Mouse (Mus musculus) forebrain, postnatal 0 days (tissue): ENCODE measurements at regions not wholly inside any gene's neighbourhood (a gene's known extent, or its start where the extent isn't known, plus 50 kb on each side); places are given as distances from the start of the nearest gene placed in this dataset.

ENCODE experiments used
- ATAC-seq: fragments of 200-750 bp; cut with Nextera tagmentation; 2 replicates; pipeline ENCODE4 v1.8.0; 2017; ENCODE audit warnings: mild to moderate bottlenecking, moderate library complexity
- DNase-seq: peaks from one replicate; pipeline ENCODE4 v3.0.0-alpha.2; 2015
- H3K27ac ChIP-seq: fragments of 300-500 bp; sonication (generic); 2 replicates; pipeline ENCODE4 v1.5.1; 2014; ENCODE audit warnings: low read depth, mild to moderate bottlenecking, antibody characterized with exemption, low read length, moderate library complexity, mixed read lengths
- H3K27me3 ChIP-seq: fragments of 300-500 bp; sonication (generic); 2 replicates; pipeline ENCODE4 v1.6.1; 2014; ENCODE audit warnings: mild to moderate bottlenecking, low read length, mixed read lengths; ENCODE audit not compliant: insufficient read depth
- H3K36me3 ChIP-seq: fragments of 300-500 bp; sonication (generic); 2 replicates; pipeline ENCODE4 v1.6.1; 2014; ENCODE audit warnings: mild to moderate bottlenecking, moderate library complexity; ENCODE audit not compliant: insufficient read depth
- H3K4me1 ChIP-seq: fragments of 300-500 bp; sonication (generic); 2 replicates; pipeline ENCODE4 v1.6.1; 2014; ENCODE audit warnings: antibody characterized with exemption; ENCODE audit not compliant: insufficient read depth
- H3K4me2 ChIP-seq: fragments of 300-500 bp; sonication (generic); 2 replicates; pipeline ENCODE4 v1.6.1; 2014; ENCODE audit warnings: low read depth, mild to moderate bottlenecking, moderate library complexity
- H3K4me3 ChIP-seq: fragments of 300-500 bp; sonication (generic); 2 replicates; pipeline ENCODE4 v1.5.1; 2014; ENCODE audit warnings: low read depth, low read length, mixed read lengths
- H3K9ac ChIP-seq: fragments of 300-500 bp; sonication (generic); 2 replicates; pipeline ENCODE4 v1.6.1; 2014; ENCODE audit warnings: mild to moderate bottlenecking
- H3K9me3 ChIP-seq: fragments of 300-500 bp; sonication (generic); 2 replicates; pipeline ENCODE4 v1.6.1; 2016; ENCODE audit warnings: low read length
- CTCF ChIP-seq: sonication (generic); IDR thresholded peaks from 2 replicates; pipeline ENCODE4 v1.5.1; 2016; ENCODE audit warnings: antibody characterized with exemption, control low read depth, low read depth
- WGBS: fragments of 180-500 bp; shearing (Covaris S2); extraction: QIAGEN DNeasy Blood & Tissue Kit; methylation state at CpG from one replicate; pipeline ENCODE4 v1.1.7; 2014; 5-methylcytosine and 5-hydroxymethylcytosine counted together

DNA sequence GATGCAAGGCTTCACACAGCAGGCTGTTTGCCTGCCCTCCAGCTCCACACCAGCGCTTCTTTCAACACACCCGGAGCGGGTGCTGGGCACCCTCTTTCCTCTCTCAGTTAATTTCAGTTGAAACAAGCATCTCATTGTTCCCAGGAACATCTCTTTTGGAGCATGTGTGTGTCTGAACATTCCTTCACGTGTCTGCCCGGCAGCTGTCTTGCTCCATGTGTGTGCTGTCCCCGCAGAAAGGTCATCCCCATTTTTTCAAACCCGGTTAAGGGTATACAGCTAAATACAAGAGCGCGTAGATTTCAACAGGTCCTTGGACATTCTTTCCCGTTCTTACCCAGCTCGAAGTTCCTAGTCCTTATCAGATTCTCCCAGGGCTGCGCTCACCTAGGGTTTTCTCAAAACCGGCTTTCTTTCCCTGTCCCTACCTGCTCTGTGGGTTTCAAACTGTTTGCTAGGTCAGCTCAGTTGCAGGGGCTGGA, 152.0 kb upstream of the Arid2 start:
- 24% methylated on average over 13 of the region's 13 CpGs for WGBS
- H3K27ac ChIP-seq = no peak overlapping the region
- H3K4me3 ChIP-seq = no peak overlapping the region
- ATAC-seq = peak; percentile 50
- DNase-seq = no peak
- 0 out of 2 replicates have a peak overlapping the region, but pooled peaks have one; percentile 0 for H3K4me2 ChIP-seq
- H3K4me1 ChIP-seq = no peaks in the 10 kb centered on the region
- H3K36me3 ChIP-seq = no peaks in the 10 kb centered on the region
- H3K9ac ChIP-seq = no peak overlapping the region
- no peak for TF ChIP-seq CTCF
- H3K27me3 ChIP-seq = no peaks in the 10 kb centered on the region
- no peaks in the 10 kb centered on the region for H3K9me3 ChIP-seq

DNA sequence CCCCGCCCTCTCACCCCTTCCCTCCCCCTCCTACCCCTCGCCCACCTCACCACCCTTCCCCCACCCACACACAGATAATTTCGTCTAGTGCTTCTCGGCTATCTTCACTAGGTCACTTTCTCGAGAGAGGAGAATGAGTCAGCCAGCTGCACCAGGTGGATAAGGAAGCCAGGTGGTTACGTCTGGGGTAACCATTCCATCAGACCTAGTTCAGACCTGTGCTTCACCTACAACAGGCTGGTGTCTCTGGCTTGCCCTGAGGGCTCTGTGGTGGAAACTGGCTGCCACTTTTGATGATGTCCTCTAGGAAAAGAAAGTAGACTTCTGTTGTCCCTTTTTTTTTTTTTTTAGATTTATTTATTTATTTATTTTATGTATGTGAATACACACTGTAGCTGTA, 151.5 kb upstream of the Arid2 start:
- H3K27me3 ChIP-seq = no peaks in the 10 kb centered on the region
- H3K27ac ChIP-seq = no peak overlapping the region
- ATAC-seq (no peak), DNase-seq (no peak)
- H3K4me3 ChIP-seq = no peak overlapping the region
- H3K9me3 ChIP-seq = no peaks in the 10 kb centered on the region
- no peaks in the 10 kb centered on the region for H3K4me1 ChIP-seq
- no peak for TF ChIP-seq CTCF
- no peak overlapping the region for H3K4me2 ChIP-seq
- WGBS = 63% methylated on average over 6 of the region's 6 CpGs
- no peaks in the 10 kb centered on the region for H3K36me3 ChIP-seq
- no peak overlapping the region for H3K9ac ChIP-seq

DNA sequence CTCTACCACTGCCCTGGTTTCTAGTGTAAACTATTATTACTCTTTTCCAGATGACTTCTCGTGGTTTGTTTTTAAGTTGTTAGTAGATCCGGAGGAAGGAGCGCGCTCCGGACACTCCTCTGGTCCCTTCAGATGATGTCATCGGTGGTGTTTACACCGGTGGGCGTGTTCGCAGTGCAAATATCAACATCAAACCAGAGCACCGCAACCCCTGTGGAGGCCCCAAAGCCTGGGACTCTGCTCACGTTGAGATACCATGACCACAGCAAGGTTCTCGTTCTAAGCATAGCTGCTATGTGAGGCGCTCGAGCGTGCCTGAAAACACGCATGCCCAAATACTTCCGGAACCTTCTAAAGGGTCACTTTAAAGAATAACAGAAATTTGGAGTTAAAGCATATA, 149.8 kb upstream of the Arid2 start:
- no peaks in the 10 kb centered on the region for H3K27me3 ChIP-seq
- no peaks in the 10 kb centered on the region for H3K4me1 ChIP-seq
- no peak for DNase-seq
- no peak for TF ChIP-seq CTCF
- 94% methylated on average over 17 of the region's 17 CpGs for WGBS
- ATAC-seq = no peak
- no peak overlapping the region for H3K4me3 ChIP-seq
- H3K9me3 ChIP-seq = no peaks in the 10 kb centered on the region
- H3K36me3 ChIP-seq = no peaks in the 10 kb centered on the region
- no peak overlapping the region for H3K4me2 ChIP-seq
- H3K9ac ChIP-seq = no peak overlapping the region
- H3K27ac ChIP-seq = no peak overlapping the region

DNA sequence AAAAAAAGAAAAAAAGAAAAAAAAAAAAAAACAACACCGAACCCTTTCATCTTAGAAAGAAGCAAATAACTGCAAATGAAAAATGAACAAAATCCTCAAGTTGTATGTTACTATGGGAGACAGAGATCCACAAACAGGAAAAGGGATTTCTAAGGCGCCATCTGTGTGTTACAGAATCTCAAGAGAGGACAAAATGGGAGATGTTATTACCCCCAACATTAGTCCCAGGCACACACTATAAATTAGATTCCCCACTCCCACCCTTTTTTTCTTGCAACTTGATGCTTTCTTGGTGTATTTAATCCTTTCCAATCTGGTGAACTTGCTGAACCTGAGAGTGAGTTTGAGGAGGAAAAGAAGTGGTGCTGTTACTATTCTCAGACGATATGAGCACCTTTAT, 149.4 kb upstream of the Arid2 start:
- Histone ChIP-seq H3K4me1 (no peaks in the 10 kb centered on the region), H3K27ac (no peak overlapping the region), H3K36me3 (no peaks in the 10 kb centered on the region), H3K27me3 (no peaks in the 10 kb centered on the region), H3K9me3 (no peaks in the 10 kb centered on the region), H3K4me2 (no peak overlapping the region), H3K4me3 (no peak overlapping the region), H3K9ac (no peak overlapping the region)
- 79% methylated on average over 3 of the region's 3 CpGs for WGBS
- no peak for TF ChIP-seq CTCF
- no peak for ATAC-seq
- peak; percentile 17 for DNase-seq

DNA sequence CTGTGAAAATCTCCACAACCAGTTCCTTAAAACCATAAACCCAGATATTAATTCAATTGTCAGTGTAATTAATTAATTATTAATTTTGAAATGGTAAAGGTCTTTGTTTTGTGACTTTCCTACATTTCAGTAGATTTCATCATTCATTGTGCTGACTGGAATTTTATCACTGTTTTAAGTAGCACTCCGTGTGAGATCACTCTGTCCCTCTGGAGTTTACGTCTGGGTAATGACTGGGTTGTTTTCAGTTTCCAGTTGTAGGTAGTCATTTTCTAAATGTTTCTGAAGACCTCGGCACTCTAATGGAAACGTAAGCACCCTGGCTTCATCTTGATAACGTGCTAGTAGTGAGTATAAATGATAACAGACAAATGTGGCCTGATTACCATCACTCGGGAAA, 133.8 kb upstream of the Arid2 start:
- H3K9me3 ChIP-seq = no peaks in the 10 kb centered on the region
- H3K27ac ChIP-seq = no peak overlapping the region
- H3K4me2 ChIP-seq = no peak overlapping the region
- no peaks in the 10 kb centered on the region for H3K36me3 ChIP-seq
- ATAC-seq (no peak), DNase-seq (no peak)
- no peak for TF ChIP-seq CTCF
- WGBS = 53% methylated on average over 6 of the region's 6 CpGs
- H3K9ac ChIP-seq = no peak overlapping the region
- no peaks in the 10 kb centered on the region for H3K27me3 ChIP-seq
- H3K4me3 ChIP-seq = no peak overlapping the region
- H3K4me1 ChIP-seq = no peaks in the 10 kb centered on the region

DNA sequence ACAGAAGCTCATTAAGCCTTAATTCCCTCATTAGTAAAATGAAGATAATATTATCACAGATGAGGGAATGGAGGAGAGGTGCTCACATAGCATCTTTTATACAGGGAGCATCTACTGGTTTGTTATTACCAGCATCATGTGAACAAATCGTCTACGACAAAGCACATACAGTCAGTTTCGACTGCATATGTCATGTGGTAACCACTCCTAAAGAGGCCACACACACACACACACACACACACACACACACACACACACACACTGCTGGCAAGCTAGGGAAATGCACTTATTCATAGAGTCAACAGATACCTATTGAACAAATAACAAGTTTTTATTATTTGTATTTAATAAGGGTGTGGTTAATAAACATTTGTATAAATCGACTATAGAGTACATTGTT, 129.0 kb upstream of the Arid2 start:
- WGBS = 84% methylated on average over 4 of the region's 4 CpGs
- no peak overlapping the region for H3K27ac ChIP-seq
- TF ChIP-seq CTCF = no peak
- H3K4me3 ChIP-seq = no peak overlapping the region
- no peaks in the 10 kb centered on the region for H3K36me3 ChIP-seq
- H3K4me2 ChIP-seq = no peak overlapping the region
- ATAC-seq = no peak
- H3K9ac ChIP-seq = no peak overlapping the region
- H3K27me3 ChIP-seq = no peaks in the 10 kb centered on the region
- no peaks in the 10 kb centered on the region for H3K4me1 ChIP-seq
- no peaks in the 10 kb centered on the region for H3K9me3 ChIP-seq
- no peak for DNase-seq

DNA sequence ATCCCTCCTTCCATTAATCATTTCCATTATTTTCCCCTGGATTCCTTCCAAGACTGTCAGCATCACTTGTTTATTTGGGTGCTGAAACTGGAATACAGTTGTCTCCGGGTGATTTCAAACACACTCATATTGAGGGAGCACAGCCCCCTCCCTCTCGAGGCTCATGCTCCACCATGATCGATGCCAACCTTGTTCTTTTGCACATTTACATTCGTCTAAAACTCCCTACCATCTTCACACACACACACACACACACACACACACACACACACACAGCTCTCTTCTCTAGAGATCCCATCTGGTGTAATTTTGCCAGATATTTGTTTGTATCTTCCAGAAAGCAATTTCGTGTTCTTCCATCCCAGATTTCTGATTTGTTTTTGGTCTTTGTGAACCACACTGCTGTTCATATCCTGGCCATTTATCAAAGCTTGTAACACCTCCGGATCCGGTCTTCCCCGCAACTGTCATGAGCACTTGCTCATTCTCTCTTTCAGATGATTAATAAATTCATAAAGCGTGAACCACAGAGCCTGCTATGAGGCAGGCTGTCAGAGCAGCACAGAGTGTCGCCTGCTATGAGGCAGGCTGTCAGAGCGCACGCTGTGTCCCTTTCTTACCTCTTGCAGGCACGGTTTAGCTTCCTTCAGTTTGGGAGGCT, 122.4 kb upstream of the Arid2 start:
- H3K9ac ChIP-seq = peak overlapping the region; percentile 18; the same call in 1 of the 2 replicates
- peak overlapping the region; percentile 35 for H3K4me2 ChIP-seq
- H3K4me3 ChIP-seq = peak overlapping the region; percentile 18; the same call in 1 of the 2 replicates
- no peaks in the 10 kb centered on the region for H3K9me3 ChIP-seq
- TF ChIP-seq CTCF = no peak
- no peaks in the 10 kb centered on the region for H3K36me3 ChIP-seq
- 0 out of 2 replicates have a peak, but pooled peaks cover 2% of the 10 kb centered on the region for H3K4me1 ChIP-seq
- ATAC-seq = peak; percentile 94
- no peaks in the 10 kb centered on the region for H3K27me3 ChIP-seq
- 25% methylated on average over 13 of the region's 13 CpGs for WGBS
- H3K27ac ChIP-seq = peak overlapping the region; percentile 66
- peak; percentile 72 for DNase-seq
